Mouse (Mus musculus): Measurements from ENCODE around the gene Trim8. TPM values are rescaled to one million over a fixed set of nuclear protein-coding genes. Genes with fewer than 3 reads are reported as not detected.
A peak's percentile ranks its signal among the peaks of the same experiment; 100 is the strongest.

Trim8 gene
- polyA plus RNA-seq, 1 experiment from 2014 or later, result 30.5 TPM

- ATAC-seq (replicated peaks; ENCODE audit: low FRiP score, low read depth) (no peak), DNase-seq (ENCODE audit: low spot score) (no peak)
- H3K27ac ChIP-seq, result no peak overlapping the region
- TF ChIP-seq CTCF (IDR thresholded peaks at IDR 0.05; ENCODE audit: low read depth), result no peak
- no peaks in the 10 kb centered on the region for H3K4me1 ChIP-seq (replicated peaks; ENCODE audit: insufficient read depth, low read length)
- no peak overlapping the region for H3K4me2 ChIP-seq (ENCODE audit: low read length)
- H3K4me3 ChIP-seq (replicated peaks; ENCODE audit: low read depth, low read length), result no peak overlapping the region
- H3K9ac ChIP-seq (ENCODE audit: low read depth, low read length), result no peak overlapping the region
- H3K36me3 ChIP-seq (ENCODE audit: insufficient read depth, low read length), result 0 out of 2 replicates have a peak, but pooled peaks cover 12% of the 10 kb centered on the region
- H3K27me3 ChIP-seq (ENCODE audit: insufficient read depth, low read length), result no peaks in the 10 kb centered on the region
- 81% methylated on average over 8 of the region's 8 CpGs for WGBS
- H3K9me3 ChIP-seq (replicated peaks; ENCODE audit: low read length), result no peaks in the 10 kb centered on the region
These were observed 56.5 kb downstream of the Trim8 start for GRCm38 (mm10) chr19:46558009-46558408.

GRCm38 (mm10) chr19:46558631-46559030, 57.1 kb downstream of the Trim8 start:
- DNase-seq (ENCODE audit: low spot score), result no peak

DNA sequence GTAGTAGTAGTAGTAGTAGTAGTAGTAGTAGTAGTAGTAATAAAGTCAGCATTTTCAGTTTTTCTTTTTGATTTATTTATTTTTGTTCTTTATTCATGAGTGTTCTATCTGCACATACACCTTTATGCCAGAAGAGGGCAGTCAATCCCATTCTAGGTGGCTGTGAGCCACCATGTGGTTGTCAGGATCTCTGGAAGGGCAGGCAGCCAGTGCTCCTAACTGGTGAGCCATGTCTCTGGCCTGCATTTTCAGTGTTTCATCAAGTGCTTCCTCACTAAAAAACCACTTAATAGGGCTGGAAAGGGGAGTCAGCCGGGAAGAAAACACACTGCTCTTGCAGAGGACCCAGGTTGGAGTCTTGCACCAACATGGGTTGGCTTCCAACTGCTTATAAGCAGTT, 60.6 kb downstream of the Trim8 start:
- Histone ChIP-seq H3K27ac (no peak overlapping the region), H3K4me2 (ENCODE audit: low read length) (no peak overlapping the region), H3K36me3 (ENCODE audit: insufficient read depth, low read length) (0 out of 2 replicates have a peak, but pooled peaks cover 8% of the 10 kb centered on the region), H3K4me3 (replicated peaks; ENCODE audit: low read depth, low read length) (no peak overlapping the region), H3K4me1 (replicated peaks; ENCODE audit: insufficient read depth, low read length) (no peaks in the 10 kb centered on the region), H3K27me3 (ENCODE audit: insufficient read depth, low read length) (no peaks in the 10 kb centered on the region), H3K9me3 (replicated peaks; ENCODE audit: low read length) (no peaks in the 10 kb centered on the region), H3K9ac (ENCODE audit: low read depth, low read length) (no peak overlapping the region)
- 0 out of 2 replicates have a peak, but pooled peaks have one; percentile 38 for ATAC-seq (replicated peaks; ENCODE audit: low FRiP score, low read depth)
- peak; percentile 85 for DNase-seq (ENCODE audit: low spot score)
- TF ChIP-seq CTCF (IDR thresholded peaks at IDR 0.05; ENCODE audit: low read depth), result peak; percentile 91
- 34% methylated on average over 1 of the region's 1 CpGs for WGBS

More at GRCm38 (mm10) chr19:46558631-46559030, 57.1 kb downstream of the Trim8 start:
- ATAC-seq (replicated peaks; ENCODE audit: low FRiP score, low read depth), result no peak
- no peaks in the 10 kb centered on the region for H3K9me3 ChIP-seq (replicated peaks; ENCODE audit: low read length)
- no peak overlapping the region for H3K4me3 ChIP-seq (replicated peaks; ENCODE audit: low read depth, low read length)
- H3K4me1 ChIP-seq (replicated peaks; ENCODE audit: insufficient read depth, low read length), result no peaks in the 10 kb centered on the region
- 76% methylated on average over 12 of the region's 12 CpGs for WGBS
- H3K9ac ChIP-seq (ENCODE audit: low read depth, low read length), result no peak overlapping the region
- no peaks in the 10 kb centered on the region for H3K27me3 ChIP-seq (ENCODE audit: insufficient read depth, low read length)
- H3K27ac ChIP-seq, result no peak overlapping the region
- H3K4me2 ChIP-seq (ENCODE audit: low read length), result no peak overlapping the region
- H3K36me3 ChIP-seq (ENCODE audit: insufficient read depth, low read length), result 0 out of 2 replicates have a peak, but pooled peaks cover 12% of the 10 kb centered on the region
- TF ChIP-seq CTCF (IDR thresholded peaks at IDR 0.05; ENCODE audit: low read depth), result no peak

DNA sequence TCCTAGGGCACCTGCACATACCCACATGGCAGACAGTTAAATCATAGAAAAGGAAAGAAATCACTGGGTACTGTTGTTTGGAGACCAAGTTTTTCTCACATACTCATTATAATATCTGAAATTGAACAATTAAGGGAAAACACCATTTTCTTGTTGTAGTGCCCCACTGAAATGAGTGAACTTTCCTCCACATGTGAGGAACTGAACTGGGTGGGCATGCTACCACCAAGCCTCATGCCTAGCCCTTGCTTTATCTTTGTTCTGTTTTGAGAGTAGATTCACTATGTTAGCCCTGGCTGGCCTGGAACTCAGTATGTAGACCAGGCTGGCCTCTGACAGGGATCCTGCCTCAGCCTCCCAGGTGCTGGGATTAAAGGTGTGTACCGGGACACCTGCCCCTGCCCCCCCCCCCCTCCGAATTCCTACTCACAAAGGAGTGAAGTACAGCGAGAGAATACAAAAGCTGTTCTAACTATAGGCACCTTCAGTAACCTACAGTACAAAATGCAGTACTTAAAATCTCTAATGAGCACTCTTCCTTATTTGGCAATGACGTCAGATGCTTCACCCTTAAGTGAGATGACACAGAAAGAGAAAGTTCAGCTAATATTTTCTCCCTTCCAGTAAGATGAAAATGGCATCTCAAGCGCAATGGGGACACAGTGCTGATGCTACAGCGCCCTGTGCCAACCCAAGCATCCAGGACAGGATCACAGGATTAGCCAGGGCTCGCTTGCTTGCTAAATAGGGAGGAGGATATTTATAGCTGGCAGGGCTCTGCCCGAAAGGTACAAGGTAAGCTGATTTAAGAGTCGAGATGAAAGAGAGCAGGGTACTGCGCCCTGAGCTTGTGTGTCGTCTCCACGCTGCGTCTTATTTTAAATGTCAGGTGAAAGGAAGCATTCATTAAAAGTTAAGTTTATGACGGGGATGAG, 61.3 kb downstream of the Trim8 start:
- H3K4me3 ChIP-seq (replicated peaks; ENCODE audit: low read depth, low read length), result no peak overlapping the region
- no peaks in the 10 kb centered on the region for H3K4me1 ChIP-seq (replicated peaks; ENCODE audit: insufficient read depth, low read length)
- no peak for TF ChIP-seq CTCF (IDR thresholded peaks at IDR 0.05; ENCODE audit: low read depth)
- ATAC-seq (replicated peaks; ENCODE audit: low FRiP score, low read depth) (no peak), DNase-seq (ENCODE audit: low spot score) (no peak)
- WGBS, result 78% methylated on average over 14 of the region's 14 CpGs
- H3K9ac ChIP-seq (ENCODE audit: low read depth, low read length), result no peak overlapping the region
- H3K27me3 ChIP-seq (ENCODE audit: insufficient read depth, low read length), result no peaks in the 10 kb centered on the region
- H3K36me3 ChIP-seq (ENCODE audit: insufficient read depth, low read length), result 0 out of 2 replicates have a peak, but pooled peaks cover 5% of the 10 kb centered on the region
- no peaks in the 10 kb centered on the region for H3K9me3 ChIP-seq (replicated peaks; ENCODE audit: low read length)
- no peak overlapping the region for H3K27ac ChIP-seq
- no peak overlapping the region for H3K4me2 ChIP-seq (ENCODE audit: low read length)

GRCm38 (mm10) chr19:46563603-46564002, 62.1 kb downstream of the Trim8 start:
- WGBS, result 64% methylated on average over 4 of the region's 4 CpGs
- TF ChIP-seq CTCF (IDR thresholded peaks at IDR 0.05; ENCODE audit: low read depth), result no peak

DNA sequence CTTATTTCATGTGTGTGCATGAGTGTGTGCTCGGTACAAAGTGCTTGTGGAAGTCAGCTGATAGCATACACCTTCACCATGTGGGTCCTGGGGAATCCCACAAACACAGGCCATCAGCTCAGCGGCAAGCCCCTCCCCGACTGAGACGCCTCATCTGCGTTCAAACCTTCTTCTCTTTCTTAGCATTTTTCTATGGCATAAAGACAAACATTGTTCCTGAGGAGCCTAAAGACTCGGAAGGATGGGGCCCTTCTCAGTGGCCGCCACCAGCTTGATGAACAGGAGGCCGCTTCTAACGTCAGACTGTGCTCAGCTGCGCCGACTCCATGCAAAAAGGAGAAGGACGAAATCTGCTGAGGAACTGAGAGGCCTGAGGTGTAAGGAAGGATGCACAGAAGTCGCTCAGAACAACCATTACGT, 62.6 kb downstream of the Trim8 start:
- Histone ChIP-seq H3K4me1 (replicated peaks; ENCODE audit: insufficient read depth, low read length) (no peaks in the 10 kb centered on the region), H3K27ac (no peak overlapping the region), H3K9me3 (replicated peaks; ENCODE audit: low read length) (no peaks in the 10 kb centered on the region), H3K36me3 (ENCODE audit: insufficient read depth, low read length) (0 out of 2 replicates have a peak, but pooled peaks cover 5% of the 10 kb centered on the region), H3K27me3 (ENCODE audit: insufficient read depth, low read length) (no peaks in the 10 kb centered on the region), H3K4me2 (ENCODE audit: low read length) (no peak overlapping the region), H3K9ac (ENCODE audit: low read depth, low read length) (no peak overlapping the region), H3K4me3 (replicated peaks; ENCODE audit: low read depth, low read length) (no peak overlapping the region)
- 83% methylated on average over 14 of the region's 14 CpGs for WGBS
- no peak for TF ChIP-seq CTCF (IDR thresholded peaks at IDR 0.05; ENCODE audit: low read depth)
- ATAC-seq (replicated peaks; ENCODE audit: low FRiP score, low read depth), result no peak
- no peak for DNase-seq (ENCODE audit: low spot score)

More at GRCm38 (mm10) chr19:46563603-46564002, 62.1 kb downstream of the Trim8 start:
- Histone ChIP-seq H3K9ac (ENCODE audit: low read depth, low read length) (no peak overlapping the region), H3K4me2 (ENCODE audit: low read length) (no peak overlapping the region), H3K36me3 (ENCODE audit: insufficient read depth, low read length) (0 out of 2 replicates have a peak, but pooled peaks cover 5% of the 10 kb centered on the region), H3K27me3 (ENCODE audit: insufficient read depth, low read length) (no peaks in the 10 kb centered on the region), H3K4me1 (replicated peaks; ENCODE audit: insufficient read depth, low read length) (no peaks in the 10 kb centered on the region), H3K27ac (no peak overlapping the region), H3K9me3 (replicated peaks; ENCODE audit: low read length) (no peaks in the 10 kb centered on the region), H3K4me3 (replicated peaks; ENCODE audit: low read depth, low read length) (no peak overlapping the region)
- DNase-seq (ENCODE audit: low spot score), result no peak
- ATAC-seq (replicated peaks; ENCODE audit: low FRiP score, low read depth), result no peak

Other genes with a start within 250 kb of the Trim8 start
- 8.7 and 8.8 TPM in 2 replicates for gene Nfkb2, start 197.4 kb upstream of the Trim8 start, polyA plus RNA-seq (2015; fragmentation: Nextera tagmentation; extraction: Ambion mirVana)
- 2.7 and 2.9 TPM in 2 replicates for gene Psd, start 174.5 kb upstream of the Trim8 start, polyA plus RNA-seq (2015; fragmentation: Nextera tagmentation; extraction: Ambion mirVana)
- gene Fbxl15, start 173.5 kb upstream of the Trim8 start, polyA plus RNA-seq (2015; fragmentation: Nextera tagmentation; extraction: Ambion mirVana), result 29.9 and 33.8 TPM in 2 replicates
- gene Cuedc2, start 163.0 kb upstream of the Trim8 start, polyA plus RNA-seq (2015; fragmentation: Nextera tagmentation; extraction: Ambion mirVana), result 167 and 173 TPM in 2 replicates
- gene Mfsd13a, start 160.6 kb upstream of the Trim8 start, polyA plus RNA-seq (2015; fragmentation: Nextera tagmentation; extraction: Ambion mirVana), result 12.0 and 14.0 TPM in 2 replicates
- 3.5 and 4.0 TPM in 2 replicates for gene 2310034G01Rik, start 151.4 kb upstream of the Trim8 start, polyA plus RNA-seq (2015; fragmentation: Nextera tagmentation; extraction: Ambion mirVana)
- gene Actr1a, start 106.0 kb upstream of the Trim8 start, polyA plus RNA-seq (2015; fragmentation: Nextera tagmentation; extraction: Ambion mirVana), result 100.0 and 111 TPM in 2 replicates
- 30.6 and 33.0 TPM in 2 replicates for gene Sufu, start 104.8 kb upstream of the Trim8 start, polyA plus RNA-seq (2015; fragmentation: Nextera tagmentation; extraction: Ambion mirVana)
- 96.6 and 105 TPM in 2 replicates for gene Arl3, start 71.5 kb downstream of the Trim8 start, polyA plus RNA-seq (2015; fragmentation: Nextera tagmentation; extraction: Ambion mirVana)
- 47.1 and 50.0 TPM in 2 replicates for gene Sfxn2, start 71.7 kb downstream of the Trim8 start, polyA plus RNA-seq (2015; fragmentation: Nextera tagmentation; extraction: Ambion mirVana)
- 35.6 and 39.9 TPM in 2 replicates for gene Wbp1l, start 97.4 kb downstream of the Trim8 start, polyA plus RNA-seq (2015; fragmentation: Nextera tagmentation; extraction: Ambion mirVana)
- not detected in 2 replicates for gene Cyp17a1, start 171.5 kb downstream of the Trim8 start, polyA plus RNA-seq (2015; fragmentation: Nextera tagmentation; extraction: Ambion mirVana)
- gene Borcs7, start 188.2 kb downstream of the Trim8 start, polyA plus RNA-seq (2015; fragmentation: Nextera tagmentation; extraction: Ambion mirVana), result 21.3 TPM in 2 replicates
- 59.4 and 65.0 TPM in 2 replicates for gene As3mt, start 205.8 kb downstream of the Trim8 start, polyA plus RNA-seq (2015; fragmentation: Nextera tagmentation; extraction: Ambion mirVana)